Mouse (Mus musculus) skeletal muscle tissue, adult 2 months (tissue): ENCODE results near the gene Siah3.

Experiments used
- DNase-seq: peaks from one replicate; pipeline ENCODE4 v3.0.0-alpha.2; 2012; ENCODE audit warnings: low read depth, low spot score

The Siah3 gene

DNA sequence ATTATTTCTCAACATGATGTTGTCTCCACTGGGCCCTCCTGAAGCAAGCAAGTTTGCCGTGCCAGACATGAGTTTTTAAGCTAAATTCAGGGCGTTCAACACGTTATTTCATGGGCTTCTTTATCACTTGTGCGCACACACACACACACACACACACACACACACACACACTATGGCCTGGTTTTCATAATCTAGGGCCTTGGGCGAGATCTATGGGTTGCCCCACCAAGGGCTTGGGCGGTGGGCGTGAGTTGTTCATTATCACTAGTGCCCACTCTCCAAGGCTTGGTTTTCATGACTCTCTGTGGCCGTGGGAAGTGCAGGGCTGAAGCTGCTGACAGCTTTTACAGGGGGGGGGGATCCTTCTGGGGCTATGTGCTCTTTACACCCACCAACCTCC is 63.9 kb downstream of the Siah3 start:
- no peak for DNase-seq

DNA sequence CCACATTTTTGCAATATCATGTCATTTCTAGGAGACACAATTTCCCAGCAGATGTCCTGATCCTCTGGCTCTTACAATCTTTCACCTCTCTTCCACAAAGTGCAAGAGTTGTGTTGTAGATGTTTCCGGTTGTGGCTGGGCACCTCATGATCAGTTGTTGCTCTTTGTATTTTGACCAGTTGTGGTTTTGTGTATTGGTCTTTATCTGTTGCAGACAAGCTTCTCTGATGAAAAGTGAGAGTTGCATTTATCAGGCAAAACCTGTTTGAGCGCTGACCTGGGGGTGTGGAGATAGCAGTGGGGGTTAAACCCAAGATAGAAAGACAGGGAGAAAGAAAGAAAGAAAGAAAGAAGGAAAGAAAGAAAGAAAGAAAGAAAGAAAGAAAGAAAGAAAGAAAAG is 68.9 kb downstream of the Siah3 start:
- no peak for DNase-seq

DNA sequence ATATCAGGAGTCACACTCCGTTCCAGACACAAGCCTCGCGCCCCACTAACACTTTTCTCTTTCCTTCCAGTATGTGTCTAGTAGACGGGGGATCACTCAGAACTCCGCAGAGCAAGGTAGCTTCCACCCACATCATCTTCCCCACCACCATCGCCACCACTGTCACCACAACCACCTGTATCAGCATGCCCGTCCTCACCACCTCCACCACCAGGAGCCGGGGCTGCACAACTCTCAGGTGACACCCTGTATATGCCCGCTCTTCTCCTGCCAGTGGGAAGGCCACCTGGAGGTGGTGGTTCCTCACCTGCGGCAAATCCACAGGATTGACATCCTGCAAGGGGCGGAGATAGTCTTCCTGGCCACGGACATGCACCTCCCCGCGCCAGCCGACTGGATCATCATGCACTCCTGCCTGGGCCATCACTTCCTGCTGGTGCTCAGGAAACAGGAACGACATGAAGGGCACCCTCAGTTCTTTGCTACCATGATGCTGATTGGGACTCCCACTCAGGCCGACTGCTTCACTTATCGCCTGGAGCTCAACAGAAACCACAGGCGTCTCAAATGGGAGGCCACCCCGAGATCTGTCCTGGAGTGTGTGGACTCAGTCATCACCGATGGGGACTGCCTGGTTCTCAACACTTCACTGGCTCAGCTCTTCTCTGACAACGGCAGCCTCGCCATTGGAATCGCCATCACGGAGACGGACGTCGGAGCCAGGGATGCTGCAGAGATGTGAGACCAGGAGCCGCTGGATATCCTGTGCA is 69.8 kb downstream of the Siah3 start:
- no peak for DNase-seq

DNA sequence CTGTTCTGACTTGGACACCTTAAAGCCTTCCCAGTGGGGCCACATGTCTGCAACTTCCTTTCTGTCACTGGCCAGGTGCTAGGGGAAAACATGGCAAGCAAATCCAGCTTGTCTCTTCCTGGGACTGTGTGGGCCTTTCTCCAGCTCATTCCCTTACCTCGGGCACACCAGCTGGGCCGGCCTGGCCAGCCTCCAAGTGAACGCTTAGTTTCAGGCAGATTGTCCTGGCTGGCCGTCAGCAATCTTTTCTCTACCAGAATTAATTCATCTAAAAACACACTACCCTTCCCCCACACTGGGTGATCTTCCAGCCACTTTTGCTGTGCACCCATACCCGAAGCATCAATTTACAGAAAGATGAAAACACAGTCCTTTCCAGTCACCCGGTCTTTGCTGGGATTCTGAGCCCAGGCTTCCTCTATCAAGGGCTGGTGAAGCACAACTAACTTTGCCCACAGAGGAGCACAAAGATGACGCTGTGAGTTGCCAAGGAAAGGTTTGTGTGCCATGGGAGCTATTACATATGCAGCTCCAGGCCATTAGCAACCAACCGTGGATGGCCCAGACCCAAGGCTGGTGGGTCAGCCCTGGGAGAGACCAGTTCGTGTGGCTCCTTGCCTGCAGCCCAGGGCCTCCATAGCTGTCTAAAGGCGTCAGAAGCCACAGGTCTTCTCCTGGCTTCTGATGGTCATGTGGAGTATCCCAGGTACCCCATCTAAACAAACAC is 71.8 kb downstream of the Siah3 start:
- peak; percentile 6 for DNase-seq

DNA sequence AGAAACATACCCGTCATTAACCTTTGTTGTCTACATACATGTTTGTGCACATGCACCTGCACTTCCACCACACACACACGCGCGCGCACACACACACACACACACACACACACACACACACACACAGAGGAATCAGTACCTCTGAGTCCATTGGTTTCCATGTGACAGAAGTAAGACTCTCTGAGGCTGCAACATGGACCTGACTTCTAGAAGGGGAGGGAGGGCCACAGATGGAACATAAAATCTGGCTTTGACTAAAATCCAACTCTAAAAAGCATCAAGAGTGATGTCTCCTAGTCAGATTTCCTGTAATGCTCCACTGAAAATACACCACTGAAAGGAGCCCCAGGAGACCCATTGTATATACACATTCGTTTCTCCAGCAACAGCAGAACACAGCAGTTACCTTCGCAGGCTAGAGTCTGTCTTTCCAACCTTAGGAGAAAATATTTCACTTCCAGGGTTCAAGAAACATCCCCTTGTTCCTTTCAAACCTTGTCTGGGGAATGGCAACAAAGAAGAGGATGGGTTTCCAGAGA is 75.1 kb downstream of the Siah3 start:
- DNase-seq = no peak

DNA sequence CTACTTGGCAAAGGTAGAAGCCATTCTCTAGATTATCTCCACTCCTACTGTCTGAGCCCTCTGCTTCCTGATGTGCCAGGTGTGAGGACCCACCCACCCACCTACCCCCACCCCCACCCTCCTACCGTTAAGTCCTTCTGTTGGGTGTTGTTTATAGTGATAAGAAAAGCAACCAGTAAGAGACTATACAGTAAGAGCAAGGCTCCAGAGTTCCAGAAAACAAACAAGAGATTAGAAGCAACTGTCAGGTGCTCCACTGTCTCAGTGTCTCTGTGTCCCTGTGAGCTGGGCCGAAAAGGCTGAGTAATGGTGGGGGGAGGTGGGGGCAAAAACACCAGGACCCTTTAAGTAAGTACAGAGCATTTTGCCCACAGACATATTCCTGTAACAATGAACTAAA is 83.4 kb downstream of the Siah3 start:
- no peak for DNase-seq

DNA sequence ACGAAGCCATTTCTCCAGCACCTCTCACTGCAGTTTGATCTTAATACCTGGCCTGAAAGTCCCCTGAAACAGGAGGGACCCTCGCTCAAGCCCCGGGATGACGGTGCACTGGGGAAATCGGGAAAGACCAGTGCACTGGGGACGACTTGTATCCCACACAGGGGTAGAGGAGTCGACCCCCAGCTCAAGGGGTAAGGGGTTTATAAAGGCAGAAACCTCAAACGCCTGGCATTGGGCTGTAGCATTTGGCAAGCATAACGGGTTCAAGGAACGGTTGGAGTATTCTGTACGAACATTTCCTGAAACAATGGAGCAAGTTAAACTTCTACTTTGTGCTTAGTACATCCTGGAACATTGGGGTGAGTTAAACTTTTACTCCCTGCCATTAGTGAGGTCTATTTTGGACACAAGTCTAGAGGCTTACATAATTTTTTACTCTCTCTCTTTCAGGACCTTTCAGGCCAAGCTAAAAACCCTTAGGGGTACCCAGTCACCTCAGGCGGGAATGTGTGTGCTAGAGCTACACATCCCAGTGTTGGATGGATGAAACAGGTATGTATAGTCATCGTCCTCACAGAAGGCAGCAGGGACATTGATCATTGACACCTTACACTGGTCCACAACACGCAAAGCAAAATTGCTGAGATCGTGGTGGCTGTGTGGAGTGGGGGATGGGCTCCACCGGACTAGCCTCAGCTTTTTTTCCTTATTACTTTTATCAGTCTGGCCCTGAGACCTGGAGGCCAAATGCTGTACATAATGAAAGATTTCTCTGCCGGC is 84.6 kb downstream of the Siah3 start:
- no peak for DNase-seq

DNA sequence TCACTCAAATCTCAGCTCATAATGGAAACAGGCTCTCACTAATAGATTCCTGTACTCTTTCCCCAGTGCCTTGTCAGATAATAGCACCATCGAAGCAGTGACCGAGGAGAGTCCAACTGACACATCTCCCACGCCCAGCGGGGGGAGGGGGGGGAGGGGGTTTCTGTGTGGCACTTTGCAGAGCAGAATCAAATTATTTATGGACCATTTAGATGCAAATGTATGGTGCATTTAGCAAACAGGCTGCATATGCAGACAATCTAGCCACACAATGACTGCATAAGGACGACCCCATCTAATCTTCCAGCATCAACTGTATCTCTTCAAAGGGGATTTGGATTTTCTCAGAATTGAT is 85.2 kb downstream of the Siah3 start:
- no peak for DNase-seq

DNA sequence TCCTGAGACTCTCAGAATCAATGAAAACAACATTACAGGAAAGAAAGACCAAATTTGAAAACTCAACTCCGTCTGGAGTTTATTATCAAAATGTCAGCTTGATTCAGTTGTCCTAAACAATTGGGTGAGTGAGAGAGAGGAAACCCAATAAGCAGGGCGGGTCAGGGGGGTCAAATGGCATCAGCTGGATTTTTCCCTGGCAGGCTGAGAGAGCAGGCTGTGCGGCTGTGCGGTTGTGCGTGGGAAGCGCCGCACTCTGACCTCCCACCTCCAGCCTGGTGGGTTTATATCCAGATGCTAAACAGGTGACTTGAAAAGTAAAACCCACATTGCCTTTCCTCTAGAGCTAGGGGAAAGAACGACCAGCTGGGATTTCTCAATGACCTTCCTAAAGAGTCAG is 85.9 kb downstream of the Siah3 start:
- DNase-seq = no peak

DNA sequence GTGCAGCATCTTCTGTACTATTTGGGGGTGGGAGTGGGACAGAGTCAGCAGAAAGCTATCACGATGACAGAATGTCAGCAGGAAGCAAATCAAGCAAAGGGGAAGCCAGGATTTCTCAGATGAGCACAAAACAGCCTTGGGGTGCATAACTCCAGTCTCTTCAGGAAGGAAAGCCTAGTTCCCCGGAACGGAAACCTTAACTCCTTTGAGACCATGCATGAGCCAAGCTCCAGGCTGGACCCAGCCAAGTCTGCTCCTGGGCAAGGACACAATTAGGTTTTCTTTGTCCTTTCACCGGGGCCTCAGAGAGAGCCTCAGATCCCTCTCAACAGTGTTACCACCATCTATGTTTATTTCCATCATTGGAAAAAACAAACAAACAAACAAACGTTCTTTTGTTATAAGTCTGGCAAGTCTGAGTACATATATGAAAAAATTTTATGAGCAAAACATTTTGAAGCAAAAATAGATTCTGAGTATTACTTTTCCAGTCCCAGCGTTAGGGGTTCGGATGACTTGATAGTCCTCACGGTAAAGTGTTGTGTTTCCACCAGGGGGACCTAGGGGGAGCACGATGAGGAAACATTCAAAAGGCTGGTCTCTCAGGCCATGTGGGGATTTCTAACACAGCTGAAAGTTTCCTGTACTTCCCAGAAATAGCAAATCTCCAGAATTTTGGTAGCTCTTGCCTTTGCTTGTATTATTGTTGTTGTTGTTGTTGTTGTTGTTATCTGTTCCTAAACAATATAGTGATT is 106.0 kb downstream of the Siah3 start:
- DNase-seq = peak; percentile 11

DNA sequence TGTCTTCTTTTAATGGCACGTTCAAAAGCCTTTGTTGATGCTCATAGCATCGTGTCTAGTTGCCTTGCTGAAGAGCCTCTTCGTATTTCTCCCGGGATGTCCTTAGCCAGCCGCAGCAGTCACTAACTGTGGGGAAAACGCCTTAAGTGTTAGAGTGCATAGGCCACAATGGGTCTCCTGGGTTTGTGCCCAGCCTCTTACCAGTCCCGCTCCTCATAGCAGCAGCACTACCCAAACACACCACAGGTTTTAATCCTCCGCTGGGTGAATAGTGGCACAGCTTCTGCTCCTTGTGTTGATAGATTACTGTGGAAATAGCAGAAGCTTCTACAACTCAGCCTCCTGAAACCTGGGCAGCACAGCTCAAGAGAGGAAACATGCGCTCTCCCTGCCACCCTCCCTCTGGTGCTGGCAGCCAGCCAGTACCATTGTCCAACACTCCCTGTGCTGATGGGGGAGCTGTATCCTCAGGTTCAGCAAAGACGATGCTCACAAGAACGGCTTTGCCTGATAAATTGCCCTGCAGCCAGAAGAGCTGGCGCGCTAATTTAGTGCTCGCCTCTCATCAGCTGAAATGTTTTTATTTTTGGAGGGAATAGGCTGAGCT is 109.9 kb downstream of the Siah3 start:
- DNase-seq = no peak

DNA sequence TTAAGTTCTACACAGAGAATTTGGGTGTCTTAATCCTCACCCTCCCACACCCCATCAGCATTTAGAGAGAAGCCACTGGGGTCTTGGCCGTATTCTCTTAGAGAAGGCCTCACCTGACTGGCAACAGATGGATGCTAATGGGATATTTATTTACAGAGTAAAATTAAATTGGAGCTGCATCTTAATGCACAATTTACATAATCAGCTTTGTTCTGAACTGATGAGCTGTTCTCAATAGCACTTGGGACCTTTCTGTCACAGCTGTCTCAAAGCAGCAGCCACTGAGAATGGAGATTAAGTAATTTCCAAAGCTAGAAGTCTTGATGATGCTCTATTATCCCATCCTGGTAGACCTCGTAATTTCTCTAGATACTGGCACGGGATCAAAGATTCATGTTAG is 110.5 kb downstream of the Siah3 start:
- no peak for DNase-seq

DNA sequence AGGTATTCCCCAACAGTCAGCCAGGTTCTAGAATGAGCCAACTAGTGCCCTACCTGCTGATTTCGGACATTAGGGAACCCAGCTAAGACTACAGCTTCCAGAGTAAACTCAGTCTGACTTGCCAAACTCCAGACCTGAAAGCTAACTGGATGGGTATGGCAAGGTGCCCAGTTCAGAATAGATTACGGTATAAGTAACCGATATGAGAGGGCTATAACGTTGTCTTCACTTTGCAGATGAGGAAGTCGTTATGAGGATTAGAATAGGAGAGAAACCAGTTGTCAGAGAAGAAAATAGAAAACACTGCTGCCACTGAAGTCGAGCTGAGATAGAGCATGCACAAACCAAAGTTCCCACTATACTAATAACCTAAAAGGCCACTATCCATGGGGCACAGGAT is 123.2 kb downstream of the Siah3 start:
- no peak for DNase-seq
